ENCODE assay signal across 32 mouse cellular contexts in the genomic region with DNA sequence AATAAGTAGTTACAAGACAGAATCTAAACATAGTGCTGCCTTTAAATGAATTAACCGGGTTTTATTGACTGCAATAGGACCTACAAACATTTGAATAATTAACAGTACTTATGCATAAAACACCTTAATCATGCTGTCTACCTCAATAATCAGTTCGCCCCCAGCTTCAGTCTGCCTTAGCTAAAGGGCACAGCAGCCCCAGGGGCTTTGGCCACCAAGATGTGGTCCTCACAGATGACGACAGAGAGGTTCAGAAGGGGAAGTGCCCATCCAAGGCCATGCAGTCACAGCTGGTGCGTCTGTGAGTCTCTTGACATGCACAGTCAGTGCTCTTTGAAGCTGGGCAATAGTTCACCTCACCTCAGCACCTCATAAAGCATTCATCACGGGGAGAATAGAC.
DNase-seq lines count a peak whose midpoint lies in the region; ATAC-seq and TF ChIP-seq lines count a peak whose summit lies in the region.
"Had no signal": no experiment of that assay in that cellular context is flagged by ENCODE, and none has a peak within 500 bp of the region (broad histone marks: within the 10 kb centered on the region; RNA-seq: fewer than 3 reads in every experiment).

No protein-coding gene starts in this region.

- peaks cover 3% of the 10 kb centered on the region; the same call in 1 of the 2 replicates for H3K4me1 ChIP-seq in hindbrain, embryonic 12.5 days
- peaks cover 7% of the 10 kb centered on the region for H3K4me1 ChIP-seq in hindbrain, embryonic 10.5 days (replicated peaks)
- H3K4me1 ChIP-seq in liver, postnatal 0 days (ENCODE audit: insufficient read depth), result no peaks in the 10 kb centered on the region
- H3K4me1 ChIP-seq: forebrain, embryonic 12.5 days; heart, embryonic 15.5 days had no signal

- no peaks in the 10 kb centered on the region for H3K27me3 ChIP-seq in hindbrain, embryonic 12.5 days
- no peaks in the 10 kb centered on the region for H3K27me3 ChIP-seq in hindbrain, embryonic 10.5 days (ENCODE audit: insufficient read depth, poor library complexity, severe bottlenecking)
- no peaks in the 10 kb centered on the region for H3K27me3 ChIP-seq in liver, postnatal 0 days (ENCODE audit: insufficient read depth, low read length)
- H3K27me3 ChIP-seq: CH12.LX; embryonic facial prominence, embryonic 13.5 days; forebrain, embryonic 12.5 days; hindbrain, embryonic 13.5 days had no signal

- no peak overlapping the region for H3K4me2 ChIP-seq in hindbrain, embryonic 12.5 days (replicated peaks)
- no peak overlapping the region for H3K4me2 ChIP-seq in liver, postnatal 0 days (ENCODE audit: low read depth, low read length)
- H3K4me2 ChIP-seq: embryonic facial prominence, embryonic 13.5 days; forebrain, embryonic 12.5 days; heart, embryonic 12.5 days; heart, embryonic 15.5 days; hindbrain, embryonic 13.5 days had no signal

- H3K9ac ChIP-seq in hindbrain, embryonic 12.5 days, result no peak overlapping the region
- no peak overlapping the region for H3K9ac ChIP-seq in liver, postnatal 0 days (replicated peaks)
- H3K9ac ChIP-seq: embryonic facial prominence, embryonic 13.5 days; forebrain, embryonic 12.5 days; forebrain, postnatal 0 days; heart, embryonic 12.5 days; heart, embryonic 15.5 days; hindbrain, embryonic 13.5 days had no signal

- ATAC-seq in hindbrain, embryonic 12.5 days (ENCODE audit: low FRiP score), result peak; percentile 65
- ATAC-seq in liver, postnatal 0 days, result no peak
- ATAC-seq: forebrain, postnatal 0 days; hindbrain, embryonic 16.5 days; inflammation-experienced regulatory T-cells, adult 6 months; intestine, embryonic 16.5 days; Patski had no signal

- no peak for TF ChIP-seq EP300 in liver, postnatal 0 days (IDR thresholded peaks at IDR 0.05; ENCODE audit: low read depth)

- H3K27ac ChIP-seq in hindbrain, embryonic 12.5 days, result no peak overlapping the region
- no peak overlapping the region for H3K27ac ChIP-seq in hindbrain, embryonic 10.5 days
- no peak overlapping the region for H3K27ac ChIP-seq in liver, postnatal 0 days (ENCODE audit: low read depth)
- H3K27ac ChIP-seq: embryonic facial prominence, embryonic 10.5 days; embryonic facial prominence, embryonic 13.5 days; forebrain, embryonic 12.5 days; heart, embryonic 15.5 days; hindbrain, embryonic 13.5 days had no signal

- DNase-seq in cerebellum, adult 9-11 months, result peak; percentile 10
- no peak for DNase-seq in cerebellum, postnatal 25 days
- no peak for DNase-seq in hindbrain, embryonic 10.5 days (ENCODE audit: low spot score)
- peak; percentile 13 for DNase-seq in forelimb bud, embryonic 11.5 days (ENCODE audit: low read depth, low spot score)
- no peak for DNase-seq in liver, postnatal 0 days
- DNase-seq: adrenal gland, postnatal 10 days; adrenal gland, postnatal 36 days; B cell, adult 2 months; cerebellum, adult 11 months; cerebellum, adult 8-10 months; cerebellum, postnatal 36 days; embryo, embryonic 11 days; forebrain, postnatal 0 days; gastrocnemius, postnatal 25 days; heart, adult 18-20 months; heart, postnatal 10 days; heart, postnatal 36 days; kidney, adult 18-20 months had no signal

- no peaks in the 10 kb centered on the region for H3K9me3 ChIP-seq in hindbrain, embryonic 12.5 days (replicated peaks)
- H3K9me3 ChIP-seq in hindbrain, embryonic 10.5 days, result no peaks in the 10 kb centered on the region
- H3K9me3 ChIP-seq in liver, postnatal 0 days (ENCODE audit: low read length), result no peaks in the 10 kb centered on the region
- H3K9me3 ChIP-seq: embryonic facial prominence, embryonic 10.5 days; embryonic facial prominence, embryonic 13.5 days; forebrain, embryonic 12.5 days; heart, embryonic 15.5 days; hindbrain, embryonic 13.5 days had no signal

- no peak overlapping the region for H3K4me3 ChIP-seq in hindbrain, embryonic 12.5 days
- no peak overlapping the region for H3K4me3 ChIP-seq in hindbrain, embryonic 10.5 days
- no peak overlapping the region for H3K4me3 ChIP-seq in liver, postnatal 0 days (ENCODE audit: low read depth, low read length)
- H3K4me3 ChIP-seq: embryonic facial prominence, embryonic 10.5 days; embryonic facial prominence, embryonic 13.5 days; erythroblast, embryonic 14.5 days; forebrain, embryonic 12.5 days; heart, embryonic 12.5 days; heart, embryonic 15.5 days; hindbrain, embryonic 13.5 days had no signal

- TF ChIP-seq CTCF in liver, postnatal 0 days (IDR thresholded peaks at IDR 0.05; ENCODE audit: low read depth), result no peak

- 58% methylated on average over 5 of the region's 5 CpGs for WGBS in hindbrain, embryonic 12.5 days
- WGBS in hindbrain, embryonic 10.5 days, result 76% methylated on average over 5 of the region's 5 CpGs
- 66% methylated on average over 5 of the region's 5 CpGs for WGBS in liver, postnatal 0 days (ENCODE audit: insufficient replicate concordance)

- no peaks in the 10 kb centered on the region for H3K36me3 ChIP-seq in hindbrain, embryonic 12.5 days
- H3K36me3 ChIP-seq in hindbrain, embryonic 10.5 days, result no peaks in the 10 kb centered on the region
- no peaks in the 10 kb centered on the region for H3K36me3 ChIP-seq in liver, postnatal 0 days (replicated peaks; ENCODE audit: insufficient read depth, low read length)
- H3K36me3 ChIP-seq: embryonic facial prominence, embryonic 10.5 days; embryonic facial prominence, embryonic 13.5 days; forebrain, embryonic 12.5 days; G1E; heart, embryonic 12.5 days; heart, embryonic 15.5 days; hindbrain, embryonic 13.5 days had no signal

Comparison
In these comparisons a context has a peak if more than half of its experiments do, and no peak if none do; other contexts are left out.
1. DNase-seq: peak in cerebellum, adult 9-11 months (single experiment) and forelimb bud, embryonic 11.5 days (single experiment); none in cerebellum, postnatal 25 days (0 of 2), hindbrain, embryonic 10.5 days (single experiment) and liver, postnatal 0 days (single experiment).